Mouse (Mus musculus) thymus, adult 2 months (tissue): ENCODE results near the gene Tmed4. TPM values are rescaled to one million over a fixed set of nuclear protein-coding genes. Genes with fewer than 3 reads are reported as not detected.

Experiments used
- DNase-seq: peaks from one replicate; pipeline ENCODE4 v3.0.0; 2021
- H3K27ac ChIP-seq: fragments of 200-500 bp; 2 replicates; pipeline ENCODE4 v1.5.1; 2012; ENCODE audit warnings: low read length, control low read depth; ENCODE audit not compliant: control insufficient read depth, insufficient read depth
- H3K27me3 ChIP-seq: fragments of 200-500 bp; 2 replicates; pipeline ENCODE4 v1.6.1; 2012; ENCODE audit warnings: mild to moderate bottlenecking, low read length, moderate library complexity, mixed read lengths; ENCODE audit not compliant: control insufficient read depth, insufficient read depth
- H3K36me3 ChIP-seq: fragments of 200-500 bp; 2 replicates; pipeline ENCODE4 v1.6.1; 2012; ENCODE audit warnings: mild to moderate bottlenecking, low read length, moderate library complexity; ENCODE audit not compliant: control insufficient read depth, insufficient read depth
- H3K4me1 ChIP-seq: fragments of 200-500 bp; replicated peaks from 2 replicates; pipeline ENCODE4 v1.6.1; 2012; ENCODE audit warnings: low read length; ENCODE audit not compliant: control insufficient read depth, insufficient read depth
- H3K4me3 ChIP-seq: fragments of 200-500 bp; 2 replicates; pipeline ENCODE4 v1.5.1; 2012; ENCODE audit warnings: mild to moderate bottlenecking, low read length, control low read depth, moderate library complexity; ENCODE audit not compliant: control insufficient read depth, insufficient read depth
- CTCF ChIP-seq: fragments of 200-500 bp; IDR thresholded peaks from 2 replicates; pipeline ENCODE4 v1.5.1; 2012; ENCODE audit warnings: mild to moderate bottlenecking, control low read depth, low read length, moderate library complexity, borderline replicate concordance; ENCODE audit not compliant: control insufficient read depth, poor library complexity, insufficient read depth; ENCODE audit errors: extremely low read depth
- POLR2A ChIP-seq: fragments of 200-500 bp; IDR thresholded peaks from 2 replicates; pipeline ENCODE4 v1.6.1; 2012; ENCODE audit warnings: mild to moderate bottlenecking, low read length, control low read depth, moderate library complexity; ENCODE audit not compliant: control insufficient read depth, poor library complexity, insufficient read depth; ENCODE audit errors: extremely low read depth
- WGBS: fragments of 180-500 bp; shearing (Covaris S2); methylation state at CpG from one replicate; pipeline ENCODE4 v1.1.7; 2018; 5-methylcytosine and 5-hydroxymethylcytosine counted together
- polyA plus RNA-seq: library from polyadenylated mRNA; depleted of rRNA; stranded (reverse); fragments of >200 nt; gene quantifications from 2 replicates; pipeline ENCODE4 v1.2.3, GENCODE M21; 2012

Gene Tmed4
- polyA plus RNA-seq, 1 experiment: 109 TPM

GRCm38 (mm10) chr11:6313874-6314406, 39.3 kb upstream of the Tmed4 start:
- DNase-seq: no peak
- WGBS: 73% methylated on average over 7 of the region's 7 CpGs
- Histone ChIP-seq H3K27me3 (no peaks in the 10 kb centered on the region), H3K4me3 (no peak overlapping the region), H3K36me3 (peaks cover 48% of the 10 kb centered on the region), H3K27ac (no peak overlapping the region), H3K4me1 (no peaks in the 10 kb centered on the region)
- TF ChIP-seq POLR2A (no peak), CTCF (no peak)

GRCm38 (mm10) chr11:6308181-6308580, 33.5 kb upstream of the Tmed4 start:
- TF ChIP-seq CTCF: no peak
- TF ChIP-seq POLR2A: no peak
- no peaks in the 10 kb centered on the region for H3K4me1 ChIP-seq
- peaks cover 14% of the 10 kb centered on the region for H3K36me3 ChIP-seq
- no peak overlapping the region for H3K27ac ChIP-seq
- no peak for DNase-seq
- 96% methylated on average over 4 of the region's 4 CpGs for WGBS
- no peaks in the 10 kb centered on the region for H3K27me3 ChIP-seq
- H3K4me3 ChIP-seq: no peak overlapping the region

GRCm38 (mm10) chr11:6305943-6306430, 31.3 kb upstream of the Tmed4 start:
- Histone ChIP-seq H3K27ac (no peak overlapping the region), H3K4me3 (no peak overlapping the region), H3K27me3 (no peaks in the 10 kb centered on the region), H3K4me1 (no peaks in the 10 kb centered on the region), H3K36me3 (peaks cover 19% of the 10 kb centered on the region)
- TF ChIP-seq CTCF: no peak
- TF ChIP-seq POLR2A: no peak
- WGBS: 89% methylated on average over 1 of the region's 1 CpGs
- DNase-seq: no peak

GRCm38 (mm10) chr11:6302793-6303192, 28.1 kb upstream of the Tmed4 start:
- DNase-seq: no peak
- H3K4me3 ChIP-seq: no peak overlapping the region
- H3K36me3 ChIP-seq: peaks cover 41% of the 10 kb centered on the region
- 95% methylated on average over 2 of the region's 2 CpGs for WGBS
- H3K27ac ChIP-seq: no peak overlapping the region
- no peaks in the 10 kb centered on the region for H3K27me3 ChIP-seq
- no peaks in the 10 kb centered on the region for H3K4me1 ChIP-seq
- TF ChIP-seq POLR2A: no peak
- TF ChIP-seq CTCF: no peak

GRCm38 (mm10) chr11:6299435-6299834, 24.8 kb upstream of the Tmed4 start:
- Histone ChIP-seq H3K27ac (no peak overlapping the region), H3K36me3 (peaks cover 51% of the 10 kb centered on the region), H3K4me3 (no peak overlapping the region), H3K4me1 (no peaks in the 10 kb centered on the region), H3K27me3 (no peaks in the 10 kb centered on the region)
- DNase-seq: no peak
- TF ChIP-seq CTCF: no peak
- no peak for TF ChIP-seq POLR2A
- 88% methylated on average over 2 of the region's 2 CpGs for WGBS

- H3K27me3 ChIP-seq: no peaks in the 10 kb centered on the region
- no peak overlapping the region for H3K4me3 ChIP-seq
- no peak for TF ChIP-seq CTCF
- no peak for TF ChIP-seq POLR2A
- H3K4me1 ChIP-seq: no peaks in the 10 kb centered on the region
- no peak overlapping the region for H3K27ac ChIP-seq
- H3K36me3 ChIP-seq: peaks cover 40% of the 10 kb centered on the region
- no peak for DNase-seq
Observed at GRCm38 (mm10) chr11:6296077-6296476, 21.4 kb upstream of the Tmed4 start.

- H3K36me3 ChIP-seq: peaks cover 28% of the 10 kb centered on the region
- no peak overlapping the region for H3K4me3 ChIP-seq
- WGBS: 95% methylated on average over 4 of the region's 4 CpGs
- no peak overlapping the region for H3K27ac ChIP-seq
- no peaks in the 10 kb centered on the region for H3K4me1 ChIP-seq
- no peaks in the 10 kb centered on the region for H3K27me3 ChIP-seq
- DNase-seq: no peak
- TF ChIP-seq POLR2A (no peak), CTCF (no peak)
Observed at GRCm38 (mm10) chr11:6294632-6295031, 20.0 kb upstream of the Tmed4 start.
